Mouse (Mus musculus): ENCODE results near the gene Tinagl1. TPM values are rescaled to one million over a fixed set of nuclear protein-coding genes. Genes with fewer than 3 reads are reported as not detected.

Tinagl1 gene
- total and polyA plus RNA-seq, 3 experiments: 6.1 to 21.9 TPM; not detected in 1

DNA sequence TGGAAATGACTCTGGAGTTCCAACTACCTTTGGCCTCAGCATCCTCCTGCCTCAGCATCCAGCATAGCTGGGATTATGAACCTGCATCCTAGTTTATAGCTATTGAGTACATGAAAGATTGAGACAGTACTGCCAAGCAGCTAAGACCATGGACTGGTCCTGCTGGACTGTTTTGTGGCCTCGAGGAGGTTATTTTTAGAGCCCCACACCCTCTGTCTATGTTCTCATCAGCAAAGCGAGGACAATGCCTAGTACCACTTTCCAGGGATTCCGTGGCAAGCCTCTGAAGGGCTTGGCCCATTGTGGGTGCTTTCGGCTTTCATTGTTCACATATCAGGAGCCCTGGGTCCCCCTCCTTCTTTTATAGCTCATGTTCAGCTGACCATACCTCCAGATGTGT is 4.6 kb downstream of the Tinagl1 start:
- no peak for DNase-seq (ENCODE audit: low read depth, low spot score)
- Histone ChIP-seq H3K9ac (ENCODE audit: control insufficient read depth, low read depth, low read length, poor library complexity, severe bottlenecking) (no peak overlapping the region), H3K79me2 (ENCODE audit: control insufficient read depth, insufficient read depth, low read length, poor library complexity) (no peaks in the 10 kb centered on the region), H3K36me3 (ENCODE audit: control insufficient read depth in 1 of 2, insufficient read depth in 2 of 2, low read length in 2 of 2) (peaks cover 0 to 14% of the 10 kb centered on the region in 2 experiments; a peak in 2 of 4 replicates), H3K4me1 (ENCODE audit: control insufficient read depth in 1 of 2, insufficient read depth in 2 of 2, low read length in 2 of 2) (peaks cover 3 to 40% of the 10 kb centered on the region in 2 experiments; a peak in 3 of 4 replicates), H3K4me3 (ENCODE audit: control insufficient read depth in 1 of 2, insufficient read depth in 1 of 2, low read depth in 2 of 2, low read length in 2 of 2) (no peak overlapping the region), H3K27me3 (ENCODE audit: control insufficient read depth in 1 of 2, insufficient read depth in 2 of 2, low read length in 2 of 2) (no peaks in the 10 kb centered on the region), H3K9me3 (replicated peaks; ENCODE audit: insufficient read depth, low read length) (no peaks in the 10 kb centered on the region), H3K27ac (ENCODE audit: control insufficient read depth, low read depth, low read length) (no peak overlapping the region)
- no peak for TF ChIP-seq E2F4 (IDR thresholded peaks at IDR 0.05; ENCODE audit: borderline replicate concordance, low read depth, low read length)

DNA sequence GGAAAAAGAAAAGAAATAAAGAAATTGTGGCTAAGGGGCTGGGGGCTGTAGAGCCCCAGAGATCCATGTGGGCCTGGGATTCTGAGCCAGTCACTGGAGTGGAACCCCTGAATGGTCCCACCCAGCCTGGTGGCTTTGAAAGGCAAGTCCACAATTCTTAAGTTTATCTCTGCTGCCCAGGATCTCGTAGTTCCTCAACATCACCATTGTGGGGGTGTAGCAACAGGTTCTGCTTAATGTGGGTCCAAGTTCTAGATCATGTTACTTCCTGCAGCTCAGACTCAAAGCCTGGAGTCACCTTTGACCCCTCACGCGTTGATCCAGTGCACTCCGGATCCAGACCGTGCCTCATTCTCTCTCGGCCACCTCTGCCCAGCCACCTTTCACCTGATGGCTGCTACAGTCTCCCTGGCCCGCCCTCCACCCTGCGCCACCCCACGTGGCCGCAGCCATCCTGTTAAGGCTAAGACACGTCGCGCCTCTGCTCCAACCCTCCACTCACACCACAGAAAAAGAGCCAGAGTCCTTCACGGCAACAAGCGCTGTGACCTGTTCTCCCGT is 5.4 kb downstream of the Tinagl1 start:
- Histone ChIP-seq H3K27ac (ENCODE audit: control insufficient read depth, low read depth, low read length) (peak overlapping the region; percentile 41), H3K36me3 (ENCODE audit: control insufficient read depth in 1 of 2, insufficient read depth in 2 of 2, low read length in 2 of 2) (peaks cover 0 to 12% of the 10 kb centered on the region in 2 experiments; a peak in 2 of 4 replicates), H3K4me1 (ENCODE audit: control insufficient read depth in 1 of 2, insufficient read depth in 2 of 2, low read length in 2 of 2) (peaks cover 3 to 34% of the 10 kb centered on the region in 2 experiments; a peak in 3 of 4 replicates), H3K4me3 (ENCODE audit: control insufficient read depth in 1 of 2, insufficient read depth in 1 of 2, low read depth in 2 of 2, low read length in 2 of 2) (no peak overlapping the region), H3K9ac (ENCODE audit: control insufficient read depth, low read depth, low read length, poor library complexity, severe bottlenecking) (no peak overlapping the region), H3K27me3 (ENCODE audit: control insufficient read depth in 1 of 2, insufficient read depth in 2 of 2, low read length in 2 of 2) (no peaks in the 10 kb centered on the region), H3K9me3 (replicated peaks; ENCODE audit: insufficient read depth, low read length) (no peaks in the 10 kb centered on the region), H3K79me2 (ENCODE audit: control insufficient read depth, insufficient read depth, low read length, poor library complexity) (no peaks in the 10 kb centered on the region)
- DNase-seq (ENCODE audit: low read depth, low spot score): peak; percentile 40
- TF ChIP-seq TAL1 (IDR thresholded peaks at IDR 0.05; ENCODE audit: low read length) (peak; percentile 68), MAX (IDR thresholded peaks at IDR 0.05; ENCODE audit: low read length) (no peak), MEF2A (IDR thresholded peaks at IDR 0.05; ENCODE audit: extremely low read depth, insufficient replicate concordance, low read depth, low read length, poor library complexity, severe bottlenecking) (no peak), HCFC1 (IDR thresholded peaks at IDR 0.05; ENCODE audit: low read depth, low read length) (no peak), POLR2A (IDR thresholded peaks at IDR 0.05; ENCODE audit: control insufficient read depth in 1 of 2, insufficient read depth in 1 of 2, low read depth in 1 of 2, low read length in 2 of 2, poor library complexity in 1 of 2) (no peak), EP300 (IDR thresholded peaks at IDR 0.05; ENCODE audit: low read depth in 1 of 2, low read length in 2 of 2) (peak in 1 of 2 experiments; percentile 22; a peak in 1 of 4 replicates), MAZ (IDR thresholded peaks at IDR 0.05; ENCODE audit: low read depth, low read length) (no peak), TCF12 (IDR thresholded peaks at IDR 0.05; ENCODE audit: low read depth, low read length) (no peak)

DNA sequence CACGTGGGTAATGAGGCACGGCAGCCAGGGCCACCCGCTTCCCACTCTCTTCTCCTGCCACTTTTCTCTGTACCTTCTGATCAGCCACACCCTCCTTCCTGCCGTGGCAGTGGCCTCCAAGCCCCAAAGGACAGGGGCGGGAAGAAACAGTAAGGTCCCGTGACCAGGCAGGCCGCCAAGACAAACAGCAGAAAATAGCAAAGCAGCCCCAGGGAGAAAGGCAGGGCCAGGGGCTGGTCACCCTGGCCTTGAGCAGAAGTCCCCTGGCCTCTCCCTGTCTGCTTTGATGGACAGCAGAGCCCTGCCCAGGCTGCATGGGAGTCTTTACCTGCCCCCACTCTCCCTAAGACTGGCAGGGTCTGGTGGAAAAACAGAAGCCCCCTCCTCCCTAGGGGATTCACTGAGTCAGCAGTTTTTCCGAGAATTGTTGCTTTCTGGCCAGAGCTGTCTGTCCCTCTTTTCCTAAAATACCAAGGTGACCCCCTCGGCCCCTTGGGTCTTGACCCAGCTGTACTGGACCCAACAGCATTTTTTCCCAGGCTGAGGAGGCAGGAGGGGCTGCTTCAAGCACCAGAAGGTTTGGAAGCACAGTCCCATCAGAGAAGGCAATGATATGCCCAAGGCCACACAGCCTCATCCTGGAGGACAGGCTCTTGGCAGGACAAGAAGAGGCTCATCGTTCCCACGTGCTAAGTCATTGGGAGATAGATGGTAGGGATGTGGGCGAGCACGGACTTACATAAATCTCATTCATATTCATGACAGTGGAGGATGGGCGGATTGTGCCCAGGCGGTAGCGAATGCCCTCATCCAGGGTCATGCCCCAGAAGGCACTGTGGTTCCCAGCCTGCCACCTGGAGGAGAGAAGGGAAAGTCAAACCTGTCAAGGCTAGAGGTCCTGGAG is 6.4 kb downstream of the Tinagl1 start:
- Histone ChIP-seq H3K4me1 (ENCODE audit: control insufficient read depth in 1 of 2, insufficient read depth in 2 of 2, low read length in 2 of 2) (peaks cover 2 to 25% of the 10 kb centered on the region in 2 experiments; a peak in 3 of 4 replicates), H3K27me3 (ENCODE audit: control insufficient read depth in 1 of 2, insufficient read depth in 2 of 2, low read length in 2 of 2) (no peaks in the 10 kb centered on the region), H3K79me2 (ENCODE audit: control insufficient read depth, insufficient read depth, low read length, poor library complexity) (no peaks in the 10 kb centered on the region), H3K9me3 (replicated peaks; ENCODE audit: insufficient read depth, low read length) (no peaks in the 10 kb centered on the region), H3K9ac (ENCODE audit: control insufficient read depth, low read depth, low read length, poor library complexity, severe bottlenecking) (peak overlapping the region; percentile 30; the same call in 1 of the 2 replicates), H3K4me3 (ENCODE audit: control insufficient read depth in 1 of 2, insufficient read depth in 1 of 2, low read depth in 2 of 2, low read length in 2 of 2) (no peak overlapping the region), H3K27ac (ENCODE audit: control insufficient read depth, low read depth, low read length) (peak overlapping the region; percentile 41), H3K36me3 (ENCODE audit: control insufficient read depth in 1 of 2, insufficient read depth in 2 of 2, low read length in 2 of 2) (peaks cover 0 to 10% of the 10 kb centered on the region in 2 experiments; a peak in 2 of 4 replicates)
- DNase-seq (ENCODE audit: low read depth, low spot score): peak; percentile 46
- TF ChIP-seq POLR2A (IDR thresholded peaks at IDR 0.05; ENCODE audit: control insufficient read depth in 1 of 2, insufficient read depth in 1 of 2, low read depth in 1 of 2, low read length in 2 of 2, poor library complexity in 1 of 2) (no peak), MXI1 (IDR thresholded peaks at IDR 0.05; ENCODE audit: low read depth, low read length) (no peak), BHLHE40 (IDR thresholded peaks at IDR 0.05; ENCODE audit: borderline replicate concordance, low read depth, low read length) (peak; percentile 58; the same call in 1 of the 2 replicates), MYC (IDR thresholded peaks at IDR 0.05; ENCODE audit: low read depth, low read length) (no peak), MAFK (IDR thresholded peaks at IDR 0.05; ENCODE audit: borderline replicate concordance, low read depth, low read length) (peak; percentile 80), POLR2AphosphoS2 (IDR thresholded peaks at IDR 0.05; ENCODE audit: low read length) (no peak), RAD21 (IDR thresholded peaks at IDR 0.05; ENCODE audit: low read depth, low read length) (no peak), USF1 (IDR thresholded peaks at IDR 0.05; ENCODE audit: low read depth, low read length) (peak; percentile 71), USF2 (IDR thresholded peaks at IDR 0.05; ENCODE audit: borderline replicate concordance in 1 of 2, insufficient read depth in 1 of 2, low read depth in 1 of 2, low read length in 2 of 2) (no peak), CHD1 (IDR thresholded peaks at IDR 0.05; ENCODE audit: low read depth, low read length) (no peak), ELF1 (IDR thresholded peaks at IDR 0.05; ENCODE audit: low read depth, low read length) (no peak), TAL1 (IDR thresholded peaks at IDR 0.05; ENCODE audit: low read length) (no peak), EP300 (IDR thresholded peaks at IDR 0.05; ENCODE audit: low read depth in 1 of 2, low read length in 2 of 2) (no peak), SMC3 (IDR thresholded peaks at IDR 0.05; ENCODE audit: low read depth, low read length) (no peak)

Measured in MEL (cell line).